Mouse (Mus musculus): ENCODE measurements around the gene Usp28.

DNA sequence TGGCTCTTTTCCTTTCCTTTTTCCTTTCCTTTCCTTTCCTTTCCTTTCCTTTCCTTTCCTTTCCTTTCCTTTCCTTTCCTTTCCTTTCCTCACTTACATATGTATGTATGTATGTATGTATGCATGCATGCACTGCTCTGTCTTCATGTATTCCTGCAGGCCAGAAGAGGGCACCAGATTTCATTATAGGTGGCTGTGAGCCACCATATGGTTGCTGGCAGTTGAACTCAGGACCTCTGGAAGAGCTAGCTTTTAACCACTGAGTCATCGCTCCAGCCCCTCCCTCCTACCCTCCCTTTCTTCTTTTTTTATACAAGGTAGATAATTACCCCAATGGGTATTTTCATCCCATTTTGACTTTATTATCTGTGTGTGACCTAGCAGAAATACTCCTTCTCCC lies 10.6 kb downstream of the Usp28 start:
- TF ChIP-seq CTCF (IDR thresholded peaks at IDR 0.05; ENCODE audit: extremely low read depth, insufficient read length, insufficient replicate concordance, low read depth, low read length), result no peak
- TF ChIP-seq POLR2A (IDR thresholded peaks at IDR 0.05; ENCODE audit: low read depth, low read length), result no peak
